Mouse (Mus musculus): Measurements from ENCODE around the gene Ctbp1.

- no peak for TF ChIP-seq POLR2A (IDR thresholded peaks at IDR 0.05; ENCODE audit: low read depth, low read length)
- no peak for TF ChIP-seq CTCF (IDR thresholded peaks at IDR 0.05; ENCODE audit: borderline replicate concordance, insufficient read depth, low read length)
These were observed 70.5 kb downstream of the Ctbp1 start for GRCm38 (mm10) chr5:33204284-33204683.
